Mouse (Mus musculus): ENCODE measurements around the gene Dapk2. TPM values are rescaled to one million over a fixed set of nuclear protein-coding genes. Genes with fewer than 3 reads are reported as not detected.

The Dapk2 gene
- polyA plus RNA-seq, 2 experiments: 11.7 to 25.2 TPM

GRCm38 (mm10) chr9:66276062-66276461, 118.0 kb downstream of the Dapk2 start:
- 31% methylated on average over 4 of the region's 4 CpGs for WGBS (ENCODE audit: insufficient replicate concordance)
- Histone ChIP-seq H3K4me3 (ENCODE audit: insufficient read depth in 1 of 2, low read depth in 2 of 2, low read length in 2 of 2) (no peak overlapping the region), H3K27ac (no peak overlapping the region), H3K4me2 (ENCODE audit: low read depth) (no peak overlapping the region), H3K27me3 (ENCODE audit: control insufficient read depth, insufficient read depth, low read length) (no peaks in the 10 kb centered on the region; the same call in 1 of the 2 replicates), H3K4me1 (replicated peaks; ENCODE audit: control insufficient read depth in 2 of 2, insufficient read depth in 2 of 2, low read length in 1 of 2) (peaks cover 10 to 27% of the 10 kb centered on the region in 2 experiments), H3K9ac (replicated peaks) (no peak overlapping the region), H3K9me3 (ENCODE audit: control insufficient read depth, low read length) (no peaks in the 10 kb centered on the region), H3K36me3 (replicated peaks; ENCODE audit: control insufficient read depth, insufficient read depth, low read depth) (no peaks in the 10 kb centered on the region)
- no peak for ATAC-seq (ENCODE audit: insufficient read depth)
- TF ChIP-seq CTCF (IDR thresholded peaks at IDR 0.05; ENCODE audit: low read depth) (no peak), EP300 (IDR thresholded peaks at IDR 0.05; ENCODE audit: low read depth) (no peak)
- DNase-seq (ENCODE audit: low read depth in 3 of 3, low spot score in 3 of 3): no peak

- WGBS (ENCODE audit: insufficient replicate concordance): 7% methylated on average over 14 of the region's 14 CpGs
- ATAC-seq (ENCODE audit: insufficient read depth): peak; percentile 87
- peak overlapping the region; percentile 26 for H3K4me2 ChIP-seq (ENCODE audit: low read depth)
- H3K4me3 ChIP-seq (ENCODE audit: insufficient read depth in 1 of 2, low read depth in 2 of 2, low read length in 2 of 2): no peak overlapping the region
- DNase-seq (ENCODE audit: low read depth in 3 of 3, low spot score in 3 of 3): peak; percentile 43 to 49 (median 47)
- H3K27ac ChIP-seq: no peak overlapping the region
- peaks cover 10 to 27% of the 10 kb centered on the region in 2 experiments for H3K4me1 ChIP-seq (replicated peaks; ENCODE audit: control insufficient read depth in 2 of 2, insufficient read depth in 2 of 2, low read length in 1 of 2)
- no peaks in the 10 kb centered on the region for H3K36me3 ChIP-seq (replicated peaks; ENCODE audit: control insufficient read depth, insufficient read depth, low read depth)
- H3K9me3 ChIP-seq (ENCODE audit: control insufficient read depth, low read length): no peaks in the 10 kb centered on the region
- TF ChIP-seq EP300 (IDR thresholded peaks at IDR 0.05; ENCODE audit: low read depth): peak; percentile 53
- TF ChIP-seq CTCF (IDR thresholded peaks at IDR 0.05; ENCODE audit: low read depth): no peak
- H3K9ac ChIP-seq (replicated peaks): no peak overlapping the region; the same call in 1 of the 2 replicates
- no peaks in the 10 kb centered on the region; the same call in 1 of the 2 replicates for H3K27me3 ChIP-seq (ENCODE audit: control insufficient read depth, insufficient read depth, low read length)
Observed at GRCm38 (mm10) chr9:66276697-66277385, 118.8 kb downstream of the Dapk2 start.

GRCm38 (mm10) chr9:66279647-66280046, 121.6 kb downstream of the Dapk2 start:
- Histone ChIP-seq H3K36me3 (replicated peaks; ENCODE audit: control insufficient read depth, insufficient read depth, low read depth) (no peaks in the 10 kb centered on the region), H3K4me2 (ENCODE audit: low read depth) (no peak overlapping the region), H3K4me3 (ENCODE audit: insufficient read depth in 1 of 2, low read depth in 2 of 2, low read length in 2 of 2) (no peak overlapping the region), H3K4me1 (replicated peaks; ENCODE audit: control insufficient read depth in 2 of 2, insufficient read depth in 2 of 2, low read length in 1 of 2) (peaks cover 10 to 27% of the 10 kb centered on the region in 2 experiments), H3K27me3 (ENCODE audit: control insufficient read depth, insufficient read depth, low read length) (no peaks in the 10 kb centered on the region), H3K9me3 (ENCODE audit: control insufficient read depth, low read length) (no peaks in the 10 kb centered on the region), H3K9ac (replicated peaks) (no peak overlapping the region), H3K27ac (no peak overlapping the region)
- ATAC-seq (ENCODE audit: insufficient read depth): no peak
- TF ChIP-seq CTCF (IDR thresholded peaks at IDR 0.05; ENCODE audit: low read depth) (no peak), EP300 (IDR thresholded peaks at IDR 0.05; ENCODE audit: low read depth) (no peak)
- DNase-seq (ENCODE audit: low read depth in 3 of 3, low spot score in 3 of 3): no peak

GRCm38 (mm10) chr9:66280496-66280895, 122.5 kb downstream of the Dapk2 start:
- no peaks in the 10 kb centered on the region for H3K27me3 ChIP-seq (ENCODE audit: control insufficient read depth, insufficient read depth, low read length)
- TF ChIP-seq CTCF (IDR thresholded peaks at IDR 0.05; ENCODE audit: low read depth) (no peak), EP300 (IDR thresholded peaks at IDR 0.05; ENCODE audit: low read depth) (no peak)
- WGBS (ENCODE audit: insufficient replicate concordance): 11% methylated on average over 1 of the region's 1 CpGs
- no peak overlapping the region for H3K4me2 ChIP-seq (ENCODE audit: low read depth)
- no peak for ATAC-seq (ENCODE audit: insufficient read depth)
- DNase-seq (ENCODE audit: low read depth in 3 of 3, low spot score in 3 of 3): no peak
- H3K9me3 ChIP-seq (ENCODE audit: control insufficient read depth, low read length): no peaks in the 10 kb centered on the region
- no peaks in the 10 kb centered on the region for H3K36me3 ChIP-seq (replicated peaks; ENCODE audit: control insufficient read depth, insufficient read depth, low read depth)
- H3K27ac ChIP-seq: no peak overlapping the region
- no peak overlapping the region for H3K4me3 ChIP-seq (ENCODE audit: insufficient read depth in 1 of 2, low read depth in 2 of 2, low read length in 2 of 2)
- H3K4me1 ChIP-seq (replicated peaks; ENCODE audit: control insufficient read depth in 2 of 2, insufficient read depth in 2 of 2, low read length in 1 of 2): peaks cover 8 to 21% of the 10 kb centered on the region in 2 experiments
- no peak overlapping the region for H3K9ac ChIP-seq (replicated peaks)

GRCm38 (mm10) chr9:66281501-66281951, 123.5 kb downstream of the Dapk2 start:
- H3K36me3 ChIP-seq (replicated peaks; ENCODE audit: control insufficient read depth, insufficient read depth, low read depth): no peaks in the 10 kb centered on the region
- no peaks in the 10 kb centered on the region for H3K9me3 ChIP-seq (ENCODE audit: control insufficient read depth, low read length)
- H3K4me1 ChIP-seq (replicated peaks; ENCODE audit: control insufficient read depth in 2 of 2, insufficient read depth in 2 of 2, low read length in 1 of 2): peaks cover 7 to 12% of the 10 kb centered on the region in 2 experiments
- H3K4me2 ChIP-seq (ENCODE audit: low read depth): no peak overlapping the region
- WGBS (ENCODE audit: insufficient replicate concordance): 37% methylated on average over 9 of the region's 9 CpGs
- DNase-seq (ENCODE audit: low read depth in 3 of 3, low spot score in 3 of 3) (no peak), ATAC-seq (ENCODE audit: insufficient read depth) (no peak)
- H3K9ac ChIP-seq (replicated peaks): no peak overlapping the region
- no peaks in the 10 kb centered on the region for H3K27me3 ChIP-seq (ENCODE audit: control insufficient read depth, insufficient read depth, low read length)
- TF ChIP-seq CTCF (IDR thresholded peaks at IDR 0.05; ENCODE audit: low read depth): no peak
- no peak for TF ChIP-seq EP300 (IDR thresholded peaks at IDR 0.05; ENCODE audit: low read depth)
- no peak overlapping the region for H3K4me3 ChIP-seq (ENCODE audit: insufficient read depth in 1 of 2, low read depth in 2 of 2, low read length in 2 of 2)
- no peak overlapping the region for H3K27ac ChIP-seq

Measured in liver, embryonic 14.5 days (tissue).